Mouse (Mus musculus): ENCODE data around the gene Cfap57.

DNA sequence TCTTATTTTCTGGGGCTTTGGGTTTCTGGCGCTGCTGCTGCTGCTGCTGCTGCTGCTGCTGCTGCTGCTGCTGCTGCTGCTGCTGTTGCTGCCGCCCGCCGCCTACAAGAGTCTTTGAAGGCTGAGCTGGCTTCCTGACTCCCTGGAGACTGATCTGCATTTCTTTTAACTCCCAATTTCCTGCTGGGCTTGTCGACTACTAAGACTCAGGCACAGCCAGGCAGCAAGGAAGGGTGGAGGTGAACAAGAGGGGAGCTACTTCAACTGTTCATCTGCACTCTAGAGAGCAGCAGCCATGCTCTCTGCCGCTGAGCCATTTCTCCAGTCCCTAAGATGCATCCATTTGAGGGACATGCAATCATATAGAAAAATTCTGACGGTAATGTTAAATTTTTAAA is 30.8 kb downstream of the Cfap57 start:
- no peak for TF ChIP-seq POLR2A (IDR thresholded peaks at IDR 0.05; ENCODE audit: borderline replicate concordance, extremely low read depth, low read depth, low read length)
- TF ChIP-seq CTCF (IDR thresholded peaks at IDR 0.05; ENCODE audit: insufficient read depth, low read length): no peak

Data from lung, adult 2 months (tissue).